ENCODE assay signal across 21 mouse cellular contexts in genomic region chr4:150094463-150094789, GRCm38 (mm10). TPM values are rescaled to one million over a fixed set of nuclear protein-coding genes. Genes with fewer than 3 reads are reported as not detected.
DNase-seq lines count a peak whose midpoint lies in the region; ATAC-seq lines count a peak whose summit lies in the region.
"Had no signal": no experiment of that assay in that cellular context is flagged by ENCODE, and none has a peak within 500 bp of the region (broad histone marks: within the 10 kb centered on the region; RNA-seq: fewer than 3 reads in every experiment).

No protein-coding gene starts in this region.

- no peaks in the 10 kb centered on the region; the same call in 1 of the 2 replicates for H3K36me3 ChIP-seq in heart, embryonic 13.5 days
- no peaks in the 10 kb centered on the region for H3K36me3 ChIP-seq in midbrain, embryonic 11.5 days (ENCODE audit: control insufficient read depth, insufficient read depth, low read length)
- no peaks in the 10 kb centered on the region for H3K36me3 ChIP-seq in midbrain, embryonic 16.5 days (ENCODE audit: control insufficient read depth, insufficient read depth, low read length)
- H3K36me3 ChIP-seq in limb, embryonic 10.5 days, result no peaks in the 10 kb centered on the region
- no peaks in the 10 kb centered on the region for H3K36me3 ChIP-seq in stomach, embryonic 15.5 days
- H3K36me3 ChIP-seq: forebrain, embryonic 15.5 days; lung, embryonic 15.5 days had no signal

- H3K4me2 ChIP-seq in heart, embryonic 13.5 days, result no peak overlapping the region
- H3K4me2 ChIP-seq in midbrain, embryonic 11.5 days, result no peak overlapping the region
- H3K4me2 ChIP-seq in midbrain, embryonic 16.5 days (ENCODE audit: low read length), result no peak overlapping the region
- H3K4me2 ChIP-seq in stomach, embryonic 15.5 days, result peak overlapping the region; percentile 13; the same call in 1 of the 2 replicates
- H3K4me2 ChIP-seq: forebrain, embryonic 15.5 days; heart, embryonic 11.5 days; hindbrain, embryonic 14.5 days; lung, embryonic 15.5 days had no signal

- peaks cover 46% of the 10 kb centered on the region for H3K4me1 ChIP-seq in heart, embryonic 13.5 days
- H3K4me1 ChIP-seq in midbrain, embryonic 11.5 days (ENCODE audit: control insufficient read depth, insufficient read depth, low read length), result peaks cover 13% of the 10 kb centered on the region
- H3K4me1 ChIP-seq in midbrain, embryonic 16.5 days (ENCODE audit: control insufficient read depth, insufficient read depth, low read length), result no peaks in the 10 kb centered on the region
- peaks cover 17% of the 10 kb centered on the region for H3K4me1 ChIP-seq in limb, embryonic 10.5 days
- peaks cover 23% of the 10 kb centered on the region for H3K4me1 ChIP-seq in stomach, embryonic 15.5 days
- H3K4me1 ChIP-seq: forebrain, embryonic 15.5 days had no signal

- WGBS in heart, embryonic 13.5 days, result 55% methylated on average over 5 of the region's 5 CpGs
- WGBS in midbrain, embryonic 11.5 days, result 10% methylated on average over 5 of the region's 5 CpGs
- WGBS in midbrain, embryonic 16.5 days, result 20% methylated on average over 5 of the region's 5 CpGs
- WGBS in limb, embryonic 10.5 days, result 57% methylated on average over 5 of the region's 5 CpGs
- WGBS in stomach, embryonic 15.5 days, result 48% methylated on average over 5 of the region's 5 CpGs

- ATAC-seq in heart, embryonic 13.5 days (ENCODE audit: extremely low read depth, insufficient number of reproducible peaks, low FRiP score, low TSS enrichment), result no peak
- no peak for ATAC-seq in midbrain, embryonic 11.5 days (ENCODE audit: low FRiP score)
- ATAC-seq in midbrain, embryonic 16.5 days, result no peak
- ATAC-seq in stomach, embryonic 15.5 days (ENCODE audit: insufficient read depth, low FRiP score, low read depth), result 0 out of 2 replicates have a peak, but pooled peaks have one; percentile 29
- ATAC-seq in inflammation-experienced regulatory T-cells, adult 6 months, result no peak
- ATAC-seq: forebrain, embryonic 15.5 days had no signal

- H3K27me3 ChIP-seq in heart, embryonic 13.5 days (replicated peaks), result peaks cover 41% of the 10 kb centered on the region
- H3K27me3 ChIP-seq in midbrain, embryonic 11.5 days (ENCODE audit: control insufficient read depth, insufficient read depth, low read length), result no peaks in the 10 kb centered on the region; the same call in 1 of the 2 replicates
- peaks cover 17% of the 10 kb centered on the region for H3K27me3 ChIP-seq in midbrain, embryonic 16.5 days (ENCODE audit: control insufficient read depth, insufficient read depth, low read depth, low read length)
- peaks cover 65% of the 10 kb centered on the region for H3K27me3 ChIP-seq in limb, embryonic 10.5 days (ENCODE audit: low read depth, poor library complexity, severe bottlenecking)
- H3K27me3 ChIP-seq in stomach, embryonic 15.5 days (replicated peaks), result peaks cover 2% of the 10 kb centered on the region; the same call in 1 of the 2 replicates
- H3K27me3 ChIP-seq: lung, embryonic 15.5 days had no signal

- no peak overlapping the region for H3K27ac ChIP-seq in heart, embryonic 13.5 days (replicated peaks)
- H3K27ac ChIP-seq in midbrain, embryonic 11.5 days (ENCODE audit: low read depth, low read length), result no peak overlapping the region
- H3K27ac ChIP-seq in midbrain, embryonic 16.5 days (ENCODE audit: low read length), result no peak overlapping the region
- H3K27ac ChIP-seq in limb, embryonic 10.5 days, result peak overlapping the region; percentile 50; the same call in 1 of the 2 replicates
- peak overlapping the region; percentile 71 for H3K27ac ChIP-seq in stomach, embryonic 15.5 days
- H3K27ac ChIP-seq: forebrain, embryonic 15.5 days; lung, embryonic 15.5 days had no signal

- peak overlapping the region; percentile 30; the same call in 1 of the 2 replicates for H3K9ac ChIP-seq in heart, embryonic 13.5 days
- no peak overlapping the region for H3K9ac ChIP-seq in midbrain, embryonic 11.5 days (ENCODE audit: low read length)
- no peak overlapping the region for H3K9ac ChIP-seq in midbrain, embryonic 16.5 days (ENCODE audit: low read depth, low read length)
- H3K9ac ChIP-seq in stomach, embryonic 15.5 days, result no peak overlapping the region
- H3K9ac ChIP-seq: forebrain, embryonic 15.5 days; hindbrain, embryonic 14.5 days; lung, embryonic 15.5 days had no signal

- H3K9me3 ChIP-seq in heart, embryonic 13.5 days, result no peaks in the 10 kb centered on the region
- H3K9me3 ChIP-seq in midbrain, embryonic 11.5 days (ENCODE audit: control insufficient read depth, low read length), result no peaks in the 10 kb centered on the region
- no peaks in the 10 kb centered on the region for H3K9me3 ChIP-seq in midbrain, embryonic 16.5 days (replicated peaks; ENCODE audit: control insufficient read depth, low read length, poor library complexity, severe bottlenecking)
- no peaks in the 10 kb centered on the region for H3K9me3 ChIP-seq in limb, embryonic 10.5 days (replicated peaks)
- no peaks in the 10 kb centered on the region for H3K9me3 ChIP-seq in stomach, embryonic 15.5 days
- H3K9me3 ChIP-seq: forebrain, embryonic 15.5 days; lung, embryonic 15.5 days; megakaryocyte, embryonic 14.5 days had no signal

- no peak for DNase-seq in heart, postnatal 4 days
- DNase-seq in midbrain, embryonic 11.5 days (ENCODE audit: low spot score, missing footprints), result peak; percentile 91
- no peak for DNase-seq in limb, embryonic 10.5 days (ENCODE audit: low spot score)
- DNase-seq in urinary bladder, postnatal 10 days (ENCODE audit: low spot score), result no peak
- DNase-seq: adrenal gland, adult 2 months; cerebellum, postnatal 10 days; gastrocnemius, postnatal 10 days; kidney, postnatal 25 days; liver had no signal

- no peak overlapping the region for H3K4me3 ChIP-seq in heart, embryonic 13.5 days
- no peak overlapping the region for H3K4me3 ChIP-seq in midbrain, embryonic 11.5 days (ENCODE audit: low read depth, low read length)
- no peak overlapping the region for H3K4me3 ChIP-seq in midbrain, embryonic 16.5 days (ENCODE audit: low read depth, low read length)
- H3K4me3 ChIP-seq in limb, embryonic 10.5 days, result no peak overlapping the region
- H3K4me3 ChIP-seq in stomach, embryonic 15.5 days (replicated peaks), result no peak overlapping the region
- H3K4me3 ChIP-seq: forebrain, embryonic 15.5 days; lung, embryonic 15.5 days; megakaryocyte, embryonic 14.5 days; myocyte had no signal

RNA-seq across cellular contexts. Expression of gene Gpr157, which starts 7.3 kb away (rescaled TPM):
- polyA plus RNA-seq in heart, embryonic 13.5 days (2015; fragmentation: Nextera tagmentation; extraction: Ambion mirVana), result 2.6 and 2.7 TPM in 2 replicates
- 10 to 100 TPM; 14.1 to 19.8 TPM for total RNA-seq in heart, postnatal 4 days (2021)
- 0.10 and 0.15 TPM in 2 replicates for polyA plus RNA-seq in midbrain, embryonic 11.5 days (2014; fragmentation: Nextera tagmentation; extraction: Ambion mirVana)
- 0.26 and 0.34 TPM in 2 replicates for polyA plus RNA-seq in midbrain, embryonic 16.5 days (2015; fragmentation: Nextera tagmentation; extraction: Ambion mirVana)
- 0.28 and 0.75 TPM in 2 replicates for polyA plus RNA-seq in limb, embryonic 10.5 days (2016; fragmentation: Nextera tagmentation; extraction: Ambion mirVana)
- polyA plus RNA-seq in stomach, embryonic 15.5 days (2015; fragmentation: Nextera tagmentation; extraction: Ambion mirVana), result 1.2 and 1.3 TPM in 2 replicates
- under 1 TPM; 0.16 to 0.36 (median 0.33) TPM for polyA plus RNA-seq in inflammation-experienced regulatory T-cells, adult 6 months (2017; shearing (Covaris generic))

RNA-seq across cellular contexts. Expression of gene Slc2a5, which starts 24.7 kb away (rescaled TPM):
- 1.1 and 1.9 TPM in 2 replicates for polyA plus RNA-seq in heart, embryonic 13.5 days (2015; fragmentation: Nextera tagmentation; extraction: Ambion mirVana)
- total RNA-seq in heart, postnatal 4 days (2021), result under 1 TPM; 0.36 to 0.61 TPM
- polyA plus RNA-seq in midbrain, embryonic 11.5 days (2014; fragmentation: Nextera tagmentation; extraction: Ambion mirVana), result 1.1 and 1.6 TPM in 2 replicates
- polyA plus RNA-seq in midbrain, embryonic 16.5 days (2015; fragmentation: Nextera tagmentation; extraction: Ambion mirVana), result 2.1 and 2.9 TPM in 2 replicates
- polyA plus RNA-seq in limb, embryonic 10.5 days (2016; fragmentation: Nextera tagmentation; extraction: Ambion mirVana), result 0.98 and 1.1 TPM in 2 replicates
- polyA plus RNA-seq in stomach, embryonic 15.5 days (2015; fragmentation: Nextera tagmentation; extraction: Ambion mirVana), result 1.6 and 2.4 TPM in 2 replicates
- not detected for polyA plus RNA-seq in inflammation-experienced regulatory T-cells, adult 6 months (2017; shearing (Covaris generic))

RNA-seq across cellular contexts. Expression of gene Slc2a7, which starts 54.3 kb away (rescaled TPM):
- not detected in 2 replicates for polyA plus RNA-seq in heart, embryonic 13.5 days (2015; fragmentation: Nextera tagmentation; extraction: Ambion mirVana)
- total RNA-seq in heart, postnatal 4 days (2021), result not detected
- not detected in 2 replicates for polyA plus RNA-seq in midbrain, embryonic 11.5 days (2014; fragmentation: Nextera tagmentation; extraction: Ambion mirVana)
- polyA plus RNA-seq in midbrain, embryonic 16.5 days (2015; fragmentation: Nextera tagmentation; extraction: Ambion mirVana), result not detected in 2 replicates
- not detected in 2 replicates for polyA plus RNA-seq in limb, embryonic 10.5 days (2016; fragmentation: Nextera tagmentation; extraction: Ambion mirVana)
- 0.08 and 0.15 TPM in 2 replicates for polyA plus RNA-seq in stomach, embryonic 15.5 days (2015; fragmentation: Nextera tagmentation; extraction: Ambion mirVana)
- not detected for polyA plus RNA-seq in inflammation-experienced regulatory T-cells, adult 6 months (2017; shearing (Covaris generic))
- total RNA-seq: adrenal gland, adult 2 months; gastrocnemius, postnatal 10 days; layer of hippocampus, postnatal 14 days had no signal
- polyA plus RNA-seq: adrenal gland, adult 2 months; forebrain, embryonic 15.5 days; heart, embryonic 11.5 days; hindbrain, embryonic 14.5 days; lung, embryonic 15.5 days; myocyte; testis, adult 2 months had no signal

Comparison
In these comparisons a context has a peak if more than half of its experiments do, and no peak if none do; other contexts are left out.
1. H3K27ac ChIP-seq: peak in limb, embryonic 10.5 days (single experiment) and stomach, embryonic 15.5 days (single experiment); none in heart, embryonic 13.5 days (single experiment), midbrain, embryonic 11.5 days (single experiment) and midbrain, embryonic 16.5 days (single experiment).